Mouse (Mus musculus) B cell, adult 62 days (primary cell): Measurements from ENCODE around the gene 2510039O18Rik. TPM values are rescaled to one million over a fixed set of nuclear protein-coding genes. Genes with fewer than 3 reads are reported as not detected.

ENCODE experiments used
- total RNA-seq: library from RNA; stranded (reverse); gene quantifications from 4 replicates; pipeline ENCODE4 v1.2.4, GENCODE M21; 2023

Gene 2510039O18Rik
- total RNA-seq, result 62.2 to 65.8 TPM (median 64.3 TPM) in 4 replicates

GRCm38 (mm10) chr4:147940576-147941044 is at the start of gene 2510039O18Rik:
2510039O18Rik (plus strand) TSS chr4:147940895.

GRCm38 (mm10) chr4:147904313-147905089 is 36.2 kb upstream of the 2510039O18Rik start, which contains the start of gene Mfn2:
Mfn2 (minus strand) TSS chr4:147904704.

GRCm38 (mm10) chr4:147936331-147936954 is 4.3 kb upstream of the 2510039O18Rik start, which contains the start of gene Plod1:
Plod1 (minus strand) TSS chr4:147936767.

DNA sequence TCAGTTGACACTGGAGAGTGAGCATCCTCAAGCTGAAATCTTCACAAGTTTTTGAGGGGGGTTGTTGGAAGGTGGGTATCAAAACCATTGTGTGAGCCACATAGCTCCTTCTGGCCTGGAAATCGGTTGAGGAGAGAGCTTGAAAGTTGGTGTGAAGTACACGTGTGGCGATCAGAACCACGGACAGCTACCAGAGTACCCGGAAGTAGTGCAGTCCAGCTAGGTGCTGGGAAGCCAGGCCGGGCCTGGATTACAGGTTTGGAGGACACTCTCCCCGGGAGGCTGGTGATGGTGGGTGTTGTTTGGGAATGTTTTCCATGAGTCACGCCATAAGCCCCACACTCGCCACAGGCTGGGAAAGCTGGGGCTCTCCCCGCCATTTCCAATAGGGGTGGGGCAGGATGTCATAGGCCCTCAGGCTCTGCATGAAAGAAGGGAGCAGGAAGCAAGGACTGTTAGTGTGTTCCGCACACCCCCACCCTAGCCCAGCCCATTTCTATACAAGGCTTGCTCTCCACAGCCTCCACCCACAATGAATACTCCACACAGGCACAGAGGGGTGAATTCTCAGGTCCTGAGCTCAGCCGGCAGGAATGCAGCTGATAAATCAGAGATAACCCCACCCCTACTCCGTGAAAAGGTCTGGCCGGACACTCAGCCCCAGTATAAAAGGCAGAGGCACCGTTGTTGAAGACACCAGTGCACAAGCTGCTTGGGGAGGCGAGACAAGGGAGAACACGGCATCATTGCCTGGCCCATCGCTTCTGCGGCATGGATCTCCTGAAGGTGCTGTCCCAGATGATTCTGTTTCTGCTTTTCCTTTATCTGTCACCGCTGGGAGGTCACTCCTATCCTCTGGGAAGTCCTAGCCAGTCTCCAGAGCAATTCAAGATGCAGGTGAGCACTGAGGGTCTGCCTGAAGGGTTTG is 44.8 kb downstream of the 2510039O18Rik start, which contains the start of gene Nppb:
TSS of gene Nppb (plus strand) at position 584 of the 928 bp plus-strand sequence.

Other genes with a start within 250 kb of the 2510039O18Rik start
- gene Zfp534, start 238.3 kb upstream of the 2510039O18Rik start, total RNA-seq, result 0.61 to 1.2 TPM (median 0.76 TPM) in 4 replicates
- 11.2 to 14.2 TPM (median 12.9 TPM) in 4 replicates for gene Zfp984, start 131.1 kb upstream of the 2510039O18Rik start, total RNA-seq
- gene Zfp933, start 92.5 kb upstream of the 2510039O18Rik start, total RNA-seq, result 9.1 to 13.8 TPM (median 11.4 TPM) in 4 replicates
- gene Miip, start 72.1 kb upstream of the 2510039O18Rik start, total RNA-seq, result 34.3 to 43.6 TPM (median 39.2 TPM) in 4 replicates
- 7.0 to 10.8 TPM (median 9.5 TPM) in 4 replicates for gene Fv1, start 71.9 kb upstream of the 2510039O18Rik start, total RNA-seq
- gene Mfn2, start 36.2 kb upstream of the 2510039O18Rik start, total RNA-seq, result 46.8 to 60.2 TPM (median 49.2 TPM) in 4 replicates
- gene Plod1, start 4.1 kb upstream of the 2510039O18Rik start, total RNA-seq, result 3.3 to 6.2 TPM (median 5.4 TPM) in 4 replicates
- gene Nppb, start 44.9 kb downstream of the 2510039O18Rik start, total RNA-seq, result not detected in 4 replicates
- not detected in 4 replicates for gene Nppa, start 59.8 kb downstream of the 2510039O18Rik start, total RNA-seq
- gene Clcn6, start 97.9 kb downstream of the 2510039O18Rik start, total RNA-seq, result 40.9 to 48.8 TPM (median 45.8 TPM) in 4 replicates
- 14.3 to 18.7 TPM (median 16.4 TPM) in 4 replicates for gene Mthfr, start 98.2 kb downstream of the 2510039O18Rik start, total RNA-seq
- 9.0 to 14.2 TPM (median 11.7 TPM) in 4 replicates for gene Agtrap, start 147.1 kb downstream of the 2510039O18Rik start, total RNA-seq
- gene Mad2l2, start 189.5 kb downstream of the 2510039O18Rik start, total RNA-seq, result 19.9 to 26.5 TPM (median 24.1 TPM) in 4 replicates
- 0.12 TPM in 1 of 4 replicates, not detected in the others for gene Draxin, start 189.8 kb downstream of the 2510039O18Rik start, total RNA-seq
- 16.8 to 18.4 TPM (median 17.2 TPM) in 4 replicates for gene Fbxo6, start 211.2 kb downstream of the 2510039O18Rik start, total RNA-seq
- gene Fbxo44, start 219.6 kb downstream of the 2510039O18Rik start, total RNA-seq, result 7.8 to 9.7 TPM (median 8.5 TPM) in 4 replicates
- not detected in 4 replicates for gene Fbxo2, start 219.7 kb downstream of the 2510039O18Rik start, total RNA-seq